Mouse (Mus musculus) testis, postnatal 14 days (tissue): ENCODE measurements around the gene Dhrs7c.

Experiments used
- DNase-seq: peaks from one replicate; pipeline ENCODE4 v3.0.0; 2021; ENCODE audit warnings: low spot score

Gene Dhrs7c

DNA sequence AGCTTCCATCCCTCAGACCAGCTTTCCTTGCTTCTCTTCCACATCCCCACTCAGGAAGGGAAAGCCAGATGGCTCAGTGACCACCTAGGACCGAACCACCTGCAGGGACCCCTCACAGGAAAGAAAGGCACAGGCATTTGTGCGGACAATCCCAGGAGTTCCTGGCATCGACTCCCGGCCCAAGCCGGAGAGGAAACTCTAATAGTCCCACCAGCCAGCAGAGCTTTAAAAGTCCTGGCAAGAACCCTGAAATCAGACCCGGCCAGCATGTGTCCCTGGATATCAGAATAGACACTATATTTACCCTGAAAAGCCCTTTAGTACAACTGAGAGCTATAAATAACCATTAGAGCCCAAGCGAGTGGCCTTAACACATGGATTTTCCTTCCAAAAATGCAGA is at the start of gene Dhrs7c:
Dhrs7c (plus strand) TSS at position 257 of the 400 bp plus-strand sequence.
- DNase-seq, result no peak

GRCm38 (mm10) chr11:67756287-67756686 is 41.7 kb upstream of the Dhrs7c start:
- DNase-seq, result no peak

DNA sequence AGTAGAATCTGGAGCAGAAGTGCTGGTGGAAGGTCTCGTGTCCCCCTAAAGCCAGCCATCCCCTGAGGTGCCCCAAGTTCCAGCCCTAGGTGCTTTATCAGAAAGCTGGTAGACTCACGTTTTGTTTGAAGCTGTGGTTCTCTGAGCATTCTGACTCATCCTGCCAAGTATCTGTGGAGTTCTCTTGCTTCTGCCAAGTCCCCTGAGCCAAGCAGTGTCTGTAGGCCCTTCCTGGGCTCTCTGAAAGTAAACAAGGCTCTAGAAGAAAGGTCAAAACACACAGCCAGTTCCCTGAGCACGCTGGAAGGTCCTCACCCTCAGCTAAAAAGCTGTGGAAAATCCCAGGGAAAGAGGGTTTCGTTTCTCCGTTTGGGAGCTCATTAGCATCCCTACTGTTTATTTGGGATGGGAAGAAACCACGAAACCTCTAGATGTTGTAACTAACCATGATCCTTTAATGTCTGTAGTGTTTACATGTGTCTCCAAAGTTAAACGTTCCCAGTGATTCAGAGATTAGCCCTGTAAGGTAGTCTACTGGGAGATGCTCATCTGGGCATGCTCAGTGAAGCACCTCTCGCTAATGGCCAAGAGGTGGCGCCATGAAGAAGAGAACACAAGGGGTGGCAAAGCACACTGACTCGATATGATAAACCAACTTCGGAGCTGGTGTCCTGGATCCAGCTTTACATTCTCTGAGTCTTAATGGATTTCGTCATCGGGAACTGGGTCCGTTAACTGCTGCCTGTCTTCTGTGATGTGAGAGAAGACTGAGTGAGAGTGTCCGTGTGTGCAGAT is 40.4 kb upstream of the Dhrs7c start:
- no peak for DNase-seq

GRCm38 (mm10) chr11:67771053-67771452 is 26.9 kb upstream of the Dhrs7c start, which contains the start of gene Glp2r:
Gene Glp2r (minus strand): TSS chr11:67771153.
- DNase-seq, result no peak

GRCm38 (mm10) chr11:67771691-67772090 is 26.3 kb upstream of the Dhrs7c start:
- no peak for DNase-seq

GRCm38 (mm10) chr11:67772577-67772976 is 25.4 kb upstream of the Dhrs7c start:
- no peak for DNase-seq

DNA sequence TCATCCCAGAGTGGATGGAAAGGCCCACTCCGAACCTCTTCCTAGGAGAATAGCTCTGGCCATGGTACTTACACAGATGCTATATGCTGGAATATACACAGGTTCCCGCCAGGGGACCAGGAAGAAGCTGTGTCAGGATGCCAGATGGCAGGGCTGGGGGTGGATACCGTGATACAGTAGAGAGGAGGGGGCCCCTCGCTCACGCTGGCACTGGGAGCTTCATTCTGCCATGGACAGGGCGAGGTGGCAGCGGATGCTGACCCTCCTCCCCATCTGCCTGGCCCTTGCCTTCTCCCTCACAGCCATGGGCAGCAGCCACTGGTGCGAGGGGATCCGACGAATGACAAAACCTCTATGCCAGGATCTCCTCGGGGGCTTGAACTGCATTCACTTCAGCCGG is 23.6 kb upstream of the Dhrs7c start, which contains the start of gene Gsg1l2:
Gsg1l2 (plus strand) TSS at position 230 of the 400 bp plus-strand sequence.
- DNase-seq, result no peak

DNA sequence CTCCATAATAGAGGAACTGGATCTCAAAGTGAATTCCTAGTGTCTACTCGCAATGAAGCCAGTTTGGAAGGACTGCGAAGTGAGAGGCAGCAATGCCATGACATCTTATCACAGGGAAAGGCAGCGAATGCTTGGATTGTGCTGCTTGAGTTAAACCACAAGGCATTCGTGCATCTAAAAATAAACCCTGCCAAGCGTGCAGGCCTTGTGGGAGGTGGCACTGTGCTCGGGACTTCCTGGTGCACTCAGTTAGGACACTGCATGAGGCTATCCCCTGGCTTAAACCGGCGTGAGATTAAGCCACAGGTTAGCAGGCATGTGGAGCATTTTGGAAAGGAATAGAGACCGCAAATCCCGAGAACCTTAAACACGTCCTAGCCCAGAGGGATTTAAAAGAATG is 7.8 kb upstream of the Dhrs7c start:
- DNase-seq, result no peak

DNA sequence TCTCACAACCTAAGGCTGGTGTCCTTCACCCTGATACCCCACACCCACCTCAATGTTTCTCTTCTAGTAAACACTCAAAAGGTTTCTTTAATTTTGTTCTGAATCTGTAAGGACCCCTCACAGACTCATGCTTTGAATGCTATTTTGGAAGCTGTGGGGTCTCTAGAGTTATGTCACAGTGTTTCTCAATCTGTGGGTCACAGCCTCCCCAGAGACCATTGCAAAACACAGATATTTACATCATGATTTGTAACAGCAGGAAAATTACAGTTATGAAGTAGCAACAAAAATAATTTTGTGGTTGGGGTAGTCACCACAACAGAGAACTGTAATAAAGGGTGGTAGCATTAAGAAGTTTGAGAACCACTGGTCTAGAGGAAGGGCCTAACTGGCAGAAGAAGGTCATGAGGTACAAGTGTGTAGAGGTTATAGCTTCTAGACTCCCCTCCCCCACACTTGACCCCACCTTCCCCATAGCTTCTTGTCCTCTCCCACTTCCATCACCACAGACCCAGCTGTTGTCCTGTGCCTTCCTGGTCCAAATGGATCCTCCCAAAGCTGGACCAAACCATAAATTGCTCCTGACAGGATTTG is 2.2 kb downstream of the Dhrs7c start:
- DNase-seq, result no peak

DNA sequence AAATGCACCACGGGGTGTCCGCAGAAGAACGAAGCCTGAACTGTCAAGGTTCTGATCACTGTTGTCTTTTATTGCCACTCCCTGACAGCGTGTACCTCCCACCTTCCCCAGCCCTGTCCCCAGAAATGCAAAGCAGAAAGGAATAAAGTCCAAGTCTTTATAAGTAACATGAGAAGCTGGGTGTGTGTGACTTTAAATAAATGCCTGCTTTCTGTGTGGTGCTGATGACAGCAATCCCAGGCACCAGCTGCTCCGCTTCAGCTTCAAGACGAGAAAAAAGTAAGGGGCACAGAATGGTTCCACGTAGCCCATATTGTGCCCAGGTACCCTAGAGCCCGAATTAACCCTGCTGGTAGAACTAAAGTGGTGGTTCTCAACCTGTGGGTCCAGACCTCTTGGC is 3.2 kb downstream of the Dhrs7c start:
- DNase-seq, result no peak

DNA sequence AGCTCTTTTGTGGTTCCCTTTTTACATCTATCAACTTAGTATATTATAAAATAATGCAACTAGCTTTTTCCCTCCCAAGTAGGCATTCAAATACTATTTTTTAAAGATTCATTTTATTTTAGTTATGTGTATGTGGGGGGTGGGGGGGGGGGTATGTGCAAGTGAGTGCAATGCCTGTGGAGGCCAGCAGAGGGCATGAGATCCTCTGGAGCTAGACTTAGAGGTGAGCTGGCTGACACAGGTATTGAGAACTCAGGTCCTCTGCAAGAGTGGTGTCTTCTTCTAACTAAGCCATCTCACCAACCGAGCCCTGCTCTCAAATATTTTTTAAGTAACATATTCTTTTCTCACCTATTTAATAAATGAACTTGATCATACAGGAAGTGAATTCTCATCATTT is 7.6 kb downstream of the Dhrs7c start:
- DNase-seq, result no peak

DNA sequence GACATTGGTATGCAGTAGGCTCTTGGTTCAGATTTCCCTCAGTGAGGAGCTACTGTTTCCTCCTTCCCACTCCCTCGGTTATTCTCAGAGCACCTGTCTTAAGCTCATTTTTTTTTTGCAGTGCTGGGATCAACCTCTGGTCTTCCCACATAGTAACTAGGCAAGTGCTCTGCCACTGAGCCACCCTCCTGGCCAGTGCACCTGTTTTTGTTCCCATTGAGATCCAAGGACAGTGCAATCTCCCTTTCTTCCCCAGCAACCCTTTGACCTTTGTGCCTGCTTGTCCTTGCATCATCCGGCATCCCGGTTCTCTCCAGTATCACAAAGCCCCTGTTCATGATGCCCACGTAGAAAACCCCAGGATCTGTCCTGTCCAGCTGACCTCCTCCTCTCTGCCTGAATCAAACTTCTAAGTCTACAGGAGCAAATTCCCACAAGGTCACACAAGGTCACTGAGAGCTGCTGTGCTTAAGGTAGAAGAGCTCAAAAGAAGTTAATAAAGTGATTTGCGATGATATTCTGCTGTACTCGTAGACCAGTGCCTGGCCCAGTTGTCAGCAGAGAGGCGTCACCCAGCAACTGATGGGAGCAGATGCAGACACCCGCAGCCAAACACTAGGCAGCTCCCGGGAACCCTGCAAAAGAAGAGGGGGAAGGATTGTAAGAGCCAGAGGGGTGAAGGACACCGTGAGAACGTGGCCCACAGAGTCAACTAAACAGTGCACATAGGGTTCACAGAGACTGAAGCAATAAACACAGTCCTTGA is 9.0 kb downstream of the Dhrs7c start:
- DNase-seq, result no peak

- no peak for DNase-seq
These were observed 10.1 kb downstream of the Dhrs7c start for GRCm38 (mm10) chr11:67808051-67808450.

GRCm38 (mm10) chr11:67811535-67811934 is 13.5 kb downstream of the Dhrs7c start:
- no peak for DNase-seq

DNA sequence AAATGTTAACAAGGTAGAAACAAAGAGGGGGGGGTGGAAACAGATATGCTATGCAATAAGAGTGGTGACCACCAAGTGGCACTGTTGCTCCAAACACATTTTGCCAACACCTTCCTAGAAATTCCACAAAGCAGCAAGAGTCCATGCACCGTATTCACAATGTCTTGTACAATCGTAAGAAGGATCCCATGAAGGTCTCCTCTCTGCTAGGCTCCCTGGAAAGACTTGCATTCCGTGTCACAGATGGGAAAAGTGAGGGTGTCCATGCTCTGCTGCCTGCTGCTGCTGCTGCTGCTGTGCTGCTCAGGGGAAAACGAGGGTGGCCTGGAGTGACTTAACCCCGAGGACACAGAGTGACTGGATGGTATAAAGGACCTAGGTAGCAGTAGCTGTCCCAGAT is 21.6 kb downstream of the Dhrs7c start:
- no peak for DNase-seq

DNA sequence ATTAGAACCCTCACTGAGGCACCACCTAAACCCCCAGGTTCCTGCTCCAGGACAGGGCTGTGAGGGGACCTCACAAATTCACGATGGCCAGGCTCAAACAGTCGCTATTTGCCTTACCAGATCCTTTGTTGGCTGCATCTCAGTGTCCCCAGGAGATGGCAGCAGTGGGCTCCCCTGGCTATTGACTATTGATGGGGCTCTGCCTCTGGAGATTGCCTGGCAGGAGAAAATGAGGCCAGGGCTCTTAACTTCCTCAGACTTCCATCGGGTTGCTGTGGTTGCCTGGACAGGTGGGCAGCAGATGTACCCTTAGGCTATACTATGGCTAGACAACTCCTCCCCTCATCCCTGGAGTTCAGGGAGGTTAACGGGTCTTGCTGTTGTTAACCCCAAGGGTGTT is 22.2 kb downstream of the Dhrs7c start:
- no peak for DNase-seq

GRCm38 (mm10) chr11:67821560-67821959 is 23.6 kb downstream of the Dhrs7c start:
- no peak for DNase-seq

DNA sequence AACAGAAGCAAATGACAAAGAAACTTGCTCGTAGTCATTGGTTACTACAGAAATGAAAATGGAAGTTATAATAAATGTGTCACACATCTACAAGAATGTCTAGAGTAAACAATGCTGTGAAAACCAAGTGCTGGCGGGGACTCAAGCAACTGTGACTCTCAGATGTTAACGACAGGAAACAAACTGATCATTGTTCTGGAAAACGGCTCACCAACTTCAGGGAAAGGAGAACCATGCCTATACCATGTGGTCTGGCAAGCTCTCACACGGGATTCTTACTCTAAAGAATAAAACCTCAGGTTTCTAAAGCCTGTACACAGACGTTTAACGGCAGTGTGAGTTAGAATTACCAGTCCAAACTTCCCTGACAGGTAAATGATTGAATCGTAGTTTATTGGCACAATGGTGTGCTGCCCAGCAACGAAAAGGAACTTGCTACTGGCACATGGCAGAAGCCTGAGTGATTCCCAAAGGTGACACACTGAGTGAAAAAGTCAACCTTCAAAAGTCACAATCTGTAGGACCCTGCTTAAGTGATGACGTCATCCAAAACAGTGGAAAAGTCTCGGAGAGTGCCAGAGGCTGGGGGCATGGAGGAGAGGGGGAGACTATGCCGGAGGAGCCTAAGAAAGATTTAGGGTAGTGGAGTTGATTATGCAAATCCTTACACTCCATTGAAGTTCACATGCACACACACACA is 30.5 kb downstream of the Dhrs7c start:
- no peak for DNase-seq

DNA sequence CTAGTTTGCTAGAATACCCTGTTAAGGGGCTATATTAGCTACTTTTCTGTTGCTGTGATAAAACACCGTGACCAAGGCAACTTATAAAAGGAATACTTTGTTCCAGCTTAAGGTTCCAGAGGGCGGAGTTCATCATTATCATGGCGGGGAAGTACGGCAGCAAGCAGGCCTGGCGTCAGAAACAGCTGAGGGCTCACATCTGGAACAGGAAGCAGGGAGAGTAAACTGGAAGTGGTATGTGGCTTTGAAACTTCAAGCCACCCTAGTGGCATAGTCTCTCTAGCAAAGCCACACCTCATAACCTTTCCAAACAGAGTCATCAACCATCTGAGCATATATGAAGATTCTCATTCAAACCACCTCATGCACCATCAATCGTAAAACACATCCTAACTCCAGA is 31.5 kb downstream of the Dhrs7c start:
- no peak for DNase-seq

DNA sequence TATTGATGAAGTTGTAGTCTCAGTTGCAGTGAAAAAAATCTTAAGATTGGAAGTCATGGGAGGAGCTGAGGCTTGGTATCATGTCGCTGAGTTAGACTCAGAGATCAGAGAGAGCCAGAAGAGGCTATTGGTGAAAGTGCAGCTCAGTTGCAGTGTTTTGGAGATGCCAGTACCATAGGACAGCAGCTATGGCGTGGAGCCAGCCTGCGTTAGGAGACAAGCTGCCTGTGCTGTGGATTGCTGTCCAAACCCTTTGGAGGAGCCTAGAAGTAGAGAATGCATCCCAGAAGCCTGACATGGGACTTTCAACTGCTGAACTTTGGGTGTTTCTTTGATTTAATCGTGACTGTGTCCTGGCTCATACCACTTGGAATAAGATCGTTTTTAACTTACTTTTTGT is 33.8 kb downstream of the Dhrs7c start:
- DNase-seq, result no peak

DNA sequence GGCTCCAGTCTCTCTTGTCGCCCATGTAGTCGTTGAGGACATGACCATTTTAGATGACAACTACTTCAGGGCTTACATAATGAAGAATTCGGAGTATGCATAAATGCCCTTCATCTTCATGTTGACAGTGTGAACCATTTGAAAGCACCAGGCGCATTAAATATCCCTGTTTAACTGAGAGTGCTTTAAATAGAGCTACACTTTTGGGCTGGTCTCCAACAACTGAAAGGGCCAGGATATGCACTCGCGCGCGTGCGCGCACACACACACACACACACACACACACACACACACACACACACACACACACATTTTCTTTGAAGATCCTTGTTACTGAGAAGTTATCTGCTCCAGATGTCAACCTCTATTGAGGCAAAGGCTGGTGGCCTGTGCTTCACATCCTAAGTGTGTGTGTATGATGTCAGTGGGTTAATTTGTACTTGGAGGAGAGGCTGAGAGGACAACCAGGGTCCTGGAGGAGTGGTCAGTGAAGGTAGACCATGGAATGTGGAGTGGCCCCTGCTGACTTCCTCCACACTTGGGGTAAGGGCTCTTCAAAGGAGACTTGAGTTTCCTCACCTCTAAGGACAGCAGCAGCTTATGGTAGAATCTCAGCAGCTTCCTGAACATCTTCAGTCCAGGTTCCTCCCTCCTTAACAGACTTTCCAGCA is 37.6 kb downstream of the Dhrs7c start:
- DNase-seq, result no peak

GRCm38 (mm10) chr11:67839810-67840209 is 41.8 kb downstream of the Dhrs7c start:
- no peak for DNase-seq
